Mouse (Mus musculus) adipocyte (in vitro differentiated cells): Measurements from ENCODE around the gene Pced1b.
"Not testable (repeated sequence)": the region's sequence is repeated elsewhere in the genome, so short reads cannot be mapped to it uniquely, and the experiment has no call there.

Experiments
- DNase-seq: peaks from one replicate; pipeline ENCODE4 v3.0.0-alpha.2; 2016; ENCODE audit warnings: low spot score

Gene Pced1b

GRCm38 (mm10) chr15:97246911-97247790 lies at the start of gene Pced1b, which contains the start of gene Amigo2:
Gene Pced1b, plus strand, starts transcription at chr15:97247107.
Gene Amigo2, minus strand, starts transcription at chr15:97247287.
- no peak for DNase-seq

DNA sequence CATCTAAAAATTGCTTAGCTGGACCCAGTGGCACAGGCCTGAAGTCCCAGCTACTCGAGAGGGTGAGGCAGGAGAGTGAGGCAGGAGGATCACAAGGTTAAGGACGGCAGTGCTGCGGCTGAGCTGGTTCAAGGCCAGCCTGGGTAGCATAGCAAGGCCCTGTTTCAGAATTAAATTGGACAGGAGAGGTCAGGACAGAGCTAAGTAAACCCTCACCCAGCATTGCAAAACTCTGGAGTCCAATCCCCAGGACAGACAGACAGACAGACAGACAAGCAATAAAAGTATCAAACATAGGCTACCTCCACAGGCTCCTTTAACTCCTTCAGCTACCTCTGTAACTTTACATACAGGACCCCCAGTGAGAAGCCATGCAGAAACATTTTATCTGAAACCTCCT lies 42.0 kb upstream of the Pced1b start:
- peak; percentile 32 for DNase-seq

DNA sequence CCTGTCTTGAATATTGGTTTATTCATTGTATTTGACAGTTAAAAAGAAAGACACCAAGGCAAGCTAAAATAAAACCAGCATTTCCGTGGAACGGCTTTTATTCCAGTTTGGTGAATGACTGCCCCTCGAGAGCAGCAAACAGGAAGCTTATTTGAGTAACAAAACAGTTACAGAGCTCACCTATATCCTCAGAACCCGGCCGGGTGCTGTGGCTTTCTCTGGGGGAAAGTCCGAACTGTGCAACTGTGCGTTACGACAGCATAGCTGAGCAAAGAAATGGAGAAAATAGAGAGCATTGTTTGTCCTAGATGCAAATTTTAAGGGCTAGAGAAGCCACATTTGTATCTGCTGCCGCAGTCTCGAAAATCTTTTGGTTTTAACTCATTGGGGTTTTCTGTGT lies 41.1 kb upstream of the Pced1b start:
- no peak for DNase-seq

DNA sequence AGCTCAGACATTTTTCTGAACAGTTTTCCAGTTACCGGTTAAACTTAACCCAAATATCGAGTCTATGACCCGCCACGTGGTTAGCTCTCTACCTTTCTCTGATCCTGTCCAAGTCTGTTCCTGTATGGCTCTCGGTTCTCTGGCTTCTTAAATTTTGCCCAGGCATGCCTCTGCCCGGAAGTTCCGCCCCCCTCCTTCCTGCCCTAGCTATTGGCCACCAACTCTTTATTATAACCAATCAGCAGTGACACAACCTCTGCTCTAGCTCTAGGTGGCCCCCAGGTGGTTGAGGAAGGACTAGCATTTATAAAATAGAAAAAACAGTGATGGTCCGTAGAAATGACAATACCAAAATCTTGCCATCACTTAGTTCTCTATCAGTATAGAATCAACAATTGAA lies 40.4 kb upstream of the Pced1b start:
- no peak for DNase-seq

DNA sequence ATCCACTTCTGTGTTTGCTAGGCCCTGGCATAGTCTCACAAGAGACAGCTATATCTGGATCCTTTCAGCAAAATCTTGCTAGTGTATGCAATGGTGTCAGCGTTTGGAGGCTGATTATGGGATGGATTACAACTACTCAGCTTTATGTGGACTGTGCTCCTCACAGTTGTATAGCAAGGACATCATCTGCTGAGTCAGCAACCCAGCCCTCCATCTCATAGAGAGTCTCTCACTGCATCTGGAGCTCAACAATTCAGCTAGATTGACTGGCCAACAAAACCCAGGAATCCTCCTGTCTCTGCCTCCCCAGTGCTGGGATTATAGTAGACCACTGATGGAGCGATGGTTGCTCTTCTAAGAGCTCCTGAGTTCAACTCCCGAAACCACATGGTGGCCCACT lies 37.2 kb upstream of the Pced1b start:
- DNase-seq = not testable (repeated sequence)

DNA sequence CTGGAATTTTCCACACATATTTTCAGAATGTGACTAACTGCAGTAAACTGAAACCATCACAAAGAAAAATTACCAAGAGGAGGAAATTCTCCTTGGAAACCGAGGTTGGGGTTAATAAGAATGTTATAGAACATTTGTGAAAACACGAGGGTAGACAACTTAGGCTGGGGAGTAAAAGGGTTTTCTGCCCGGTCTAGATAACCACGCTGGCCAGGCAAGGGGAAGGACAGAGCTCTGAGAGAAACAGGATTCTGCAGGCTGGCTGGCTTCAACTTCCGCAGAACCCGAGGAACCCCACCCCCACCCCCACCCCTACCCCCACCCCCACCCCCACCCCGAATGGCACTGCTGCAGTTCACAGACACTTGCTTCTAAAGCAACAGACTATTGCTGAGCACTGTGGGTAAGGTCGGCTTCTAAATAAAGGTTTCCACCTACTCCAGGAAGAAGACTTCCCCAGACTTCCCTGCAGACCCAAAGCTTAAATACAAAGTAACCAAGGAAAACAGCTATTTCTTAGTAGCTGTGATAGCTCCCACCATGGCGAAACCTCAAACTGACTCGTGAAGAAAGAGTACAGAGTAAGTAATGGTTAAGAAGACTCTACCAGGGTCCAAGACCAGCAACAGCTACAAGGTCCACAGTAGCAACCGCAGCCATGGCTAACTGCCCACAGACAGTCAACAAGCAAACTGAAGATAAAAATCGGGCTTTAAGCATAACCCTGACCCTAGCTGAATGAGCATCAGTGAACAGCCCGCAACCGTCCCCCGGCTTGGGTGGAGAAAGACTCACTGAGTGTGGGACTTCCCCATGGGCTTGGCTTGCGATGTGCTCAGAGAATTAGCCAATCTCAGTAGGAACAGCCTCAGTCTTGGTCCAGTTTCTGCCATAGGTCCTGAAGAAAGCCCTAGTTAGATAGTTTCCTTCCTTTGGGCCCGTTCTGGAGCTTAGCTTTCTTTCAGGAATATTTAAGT lies 34.1 kb upstream of the Pced1b start:
- DNase-seq = no peak

DNA sequence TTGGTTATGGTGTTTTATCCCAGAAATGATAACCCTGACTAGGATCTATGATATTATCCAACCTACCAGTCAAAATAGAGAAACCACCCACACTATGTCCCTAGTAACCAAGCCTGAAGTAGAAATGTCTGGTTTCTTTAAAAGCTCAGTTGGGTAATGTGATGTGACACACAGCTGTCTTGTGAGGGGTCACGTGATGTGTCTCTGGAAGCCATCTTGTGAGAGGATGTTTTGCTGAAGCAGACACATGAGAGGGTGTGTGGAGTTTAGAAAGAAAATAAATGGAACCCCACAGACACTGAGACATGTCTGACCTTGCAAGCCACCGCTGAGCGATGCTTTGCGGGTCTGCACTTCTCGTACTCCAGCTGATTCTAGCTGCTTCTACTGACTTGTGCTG lies 30.1 kb upstream of the Pced1b start:
- DNase-seq = no peak

DNA sequence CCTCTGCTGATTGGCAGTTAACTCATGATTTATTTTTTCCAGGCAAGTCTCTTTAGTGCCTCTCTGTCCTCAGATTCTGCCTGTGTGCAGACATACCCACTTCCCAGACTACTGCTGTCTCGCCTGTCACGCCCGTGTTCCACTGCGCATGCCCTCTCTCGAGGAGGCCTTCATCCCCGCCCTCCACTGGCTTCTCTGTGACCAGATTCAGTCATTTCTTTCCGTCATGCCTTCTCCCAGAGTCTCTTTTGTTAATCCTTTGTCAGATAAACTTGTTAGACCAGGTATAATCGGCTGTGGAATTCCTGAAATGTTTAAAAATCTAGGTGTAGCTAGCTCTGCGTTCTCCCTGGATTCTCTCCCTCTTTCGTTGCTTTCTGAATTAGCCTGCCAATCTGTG lies 23.5 kb upstream of the Pced1b start:
- DNase-seq = no peak

- no peak for DNase-seq
Observed at GRCm38 (mm10) chr15:97224003-97224402, 22.9 kb upstream of the Pced1b start.

- no peak for DNase-seq
Observed at GRCm38 (mm10) chr15:97229494-97230077, 17.3 kb upstream of the Pced1b start.

GRCm38 (mm10) chr15:97234076-97234475 lies 12.8 kb upstream of the Pced1b start:
- no peak for DNase-seq

DNA sequence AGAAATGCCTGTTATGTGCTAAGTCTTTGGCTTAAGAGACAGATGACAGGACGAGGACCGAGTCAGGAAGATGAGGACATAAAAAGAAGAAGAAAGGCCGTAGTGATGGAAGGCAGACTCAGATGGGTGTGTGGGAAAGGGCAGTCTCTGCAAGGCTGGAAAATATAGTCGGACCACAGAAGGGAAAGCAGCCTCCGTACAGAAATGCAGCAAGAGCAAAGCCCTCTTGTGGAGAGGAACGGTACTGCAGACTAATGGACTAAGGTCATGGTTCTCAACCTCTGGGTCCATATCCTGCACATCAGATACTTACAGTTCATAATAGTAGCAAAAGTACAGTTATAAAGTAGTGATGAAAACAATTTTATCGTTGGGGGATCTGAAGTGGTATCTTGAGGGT lies 11.7 kb upstream of the Pced1b start:
- DNase-seq = peak; percentile 53

DNA sequence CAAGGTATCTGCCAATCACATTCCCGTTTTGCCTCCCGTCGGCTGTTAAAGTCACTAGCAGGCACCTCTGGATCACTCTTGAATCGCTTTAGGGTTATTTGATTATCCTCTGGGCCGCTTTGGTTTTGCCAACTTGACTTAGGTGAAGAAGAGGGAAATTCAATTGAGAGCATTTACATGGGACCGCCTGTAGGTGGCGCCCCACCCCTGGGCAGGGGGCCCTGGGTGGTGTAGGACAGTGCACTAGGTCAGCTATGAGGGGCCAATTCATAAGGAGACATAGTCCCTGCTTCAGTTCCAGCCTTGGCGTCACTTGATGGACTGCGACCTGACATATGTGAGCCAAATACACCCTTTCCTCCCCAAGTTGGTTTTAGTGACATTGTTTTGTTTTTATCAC lies 10.0 kb upstream of the Pced1b start:
- DNase-seq = peak; percentile 20

- no peak for DNase-seq
Observed at GRCm38 (mm10) chr15:97245392-97245791, 1.5 kb upstream of the Pced1b start.

DNA sequence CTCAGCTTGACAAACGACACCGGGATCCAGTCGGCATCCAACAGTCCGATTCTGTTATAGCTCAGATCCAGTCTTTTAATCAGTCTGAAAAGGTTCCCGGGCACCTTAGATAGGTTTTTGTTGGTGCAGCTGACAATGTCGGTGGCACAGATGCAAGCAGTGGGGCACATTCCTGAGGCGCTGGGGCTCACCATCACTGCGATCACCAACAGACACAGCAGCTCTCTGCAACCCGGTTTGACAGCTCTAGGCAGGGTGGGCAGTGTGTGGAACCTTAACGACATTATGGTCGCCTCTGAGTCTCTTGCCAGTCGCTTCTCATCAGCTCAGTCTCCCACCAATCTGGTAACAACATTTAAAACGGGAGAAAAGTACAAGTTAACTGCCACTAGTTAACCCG lies 651 bp upstream of the Pced1b start:
- DNase-seq = no peak

DNA sequence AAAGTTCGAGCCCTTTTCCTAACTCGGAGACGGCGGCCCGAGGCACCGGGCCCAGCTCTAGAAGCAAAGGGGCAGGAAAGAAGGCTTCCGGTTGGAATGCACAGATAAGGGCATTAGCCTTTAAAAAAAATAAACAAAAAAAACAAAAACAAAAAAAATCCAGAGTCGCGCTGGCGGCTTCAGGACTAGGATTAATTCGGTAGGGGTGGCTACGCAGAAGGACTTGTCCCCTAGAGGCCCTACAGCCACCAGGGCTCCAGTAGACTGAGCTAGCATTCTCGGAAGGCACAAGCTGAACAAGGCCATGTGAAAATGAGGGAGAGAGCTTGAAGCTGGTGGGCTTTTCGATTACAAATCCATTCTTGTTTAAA lies 869 bp downstream of the Pced1b start:
- DNase-seq = peak; percentile 61

DNA sequence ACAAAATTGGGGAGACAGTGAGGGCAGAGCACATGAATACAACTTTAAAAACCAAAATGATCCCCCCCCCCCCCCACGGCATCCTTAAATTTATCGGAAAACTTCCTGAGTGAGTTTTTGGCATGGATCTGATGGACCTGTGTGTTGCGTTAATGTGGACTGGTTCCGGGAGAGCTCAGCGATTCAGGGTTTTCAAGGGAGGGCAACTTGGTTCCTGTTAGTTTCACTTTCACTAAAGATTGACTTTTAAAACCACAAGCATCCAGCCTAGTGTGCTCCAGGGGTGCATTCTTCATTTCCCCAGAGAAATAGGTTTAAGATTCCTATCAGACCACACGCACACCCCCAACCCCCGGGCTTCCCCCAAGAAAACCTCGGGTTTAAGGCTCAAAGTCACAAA lies 1.4 kb downstream of the Pced1b start:
- peak; percentile 75 for DNase-seq

GRCm38 (mm10) chr15:97249322-97249721 lies 2.4 kb downstream of the Pced1b start:
- DNase-seq = no peak

DNA sequence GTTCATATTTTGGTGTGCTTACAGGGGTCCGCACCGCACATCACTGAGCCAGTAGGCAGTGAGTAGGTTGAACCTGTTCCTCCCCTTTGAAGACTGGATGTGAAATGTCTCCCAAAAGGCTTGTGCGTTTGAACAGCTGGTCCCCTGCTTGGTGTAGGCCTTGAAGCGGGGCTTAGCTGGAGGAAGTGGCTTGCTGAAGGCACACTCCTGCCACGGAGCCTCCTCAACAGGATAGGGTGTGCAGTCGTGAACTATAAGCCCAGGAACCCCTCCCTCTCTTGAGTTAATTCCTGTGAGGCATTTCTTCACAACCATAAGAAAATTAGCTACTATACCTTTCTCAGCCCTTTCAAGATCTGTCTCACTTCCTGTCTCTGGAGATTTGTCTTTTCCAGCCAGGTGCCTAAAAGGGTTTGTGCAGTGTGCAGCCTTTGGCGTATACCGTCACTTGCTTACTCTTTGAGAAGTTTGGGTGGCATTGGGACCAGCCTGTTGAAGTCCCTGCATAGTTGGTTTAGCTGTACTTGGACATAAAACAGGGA lies 5.7 kb downstream of the Pced1b start:
- DNase-seq = no peak

DNA sequence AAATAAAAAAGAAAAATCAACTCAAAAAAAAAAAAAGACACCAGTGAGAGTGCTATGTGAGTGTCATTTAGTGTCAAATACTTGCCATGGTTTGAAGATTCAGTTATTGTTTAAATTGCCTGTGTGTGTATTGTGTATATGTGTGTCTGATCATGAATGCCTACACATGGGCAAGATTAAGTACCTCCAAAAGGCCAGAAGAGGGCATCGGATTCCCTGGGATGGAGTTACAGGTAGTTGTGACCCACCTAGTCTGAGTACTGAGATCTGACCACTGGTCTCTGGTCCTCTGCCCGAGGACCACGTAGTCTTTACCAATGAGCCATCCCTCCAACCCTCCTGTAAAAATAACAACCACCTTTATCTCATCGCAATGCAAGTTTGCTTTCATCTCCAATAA lies 7.5 kb downstream of the Pced1b start:
- no peak for DNase-seq

DNA sequence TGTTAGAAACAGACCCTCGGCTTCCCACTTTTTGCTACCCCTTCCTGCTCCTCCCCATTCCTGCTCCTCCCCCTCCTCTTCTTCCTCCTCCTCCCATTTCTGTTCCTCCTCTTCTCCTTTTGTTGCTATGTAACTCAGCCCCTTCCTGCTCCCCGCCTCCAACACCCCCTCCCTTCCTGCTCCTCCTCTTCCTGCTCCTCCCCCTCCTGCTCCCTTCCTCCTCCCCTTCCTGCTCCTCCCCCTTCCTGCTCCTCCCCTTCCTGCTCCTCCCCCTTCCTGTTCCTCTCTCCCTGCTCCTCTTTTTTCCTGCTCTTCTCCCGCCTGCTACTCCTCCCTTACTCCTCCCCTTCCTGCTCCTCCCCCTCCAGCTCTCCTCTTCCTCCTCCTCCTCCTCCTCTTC lies 8.9 kb downstream of the Pced1b start:
- DNase-seq = no peak

DNA sequence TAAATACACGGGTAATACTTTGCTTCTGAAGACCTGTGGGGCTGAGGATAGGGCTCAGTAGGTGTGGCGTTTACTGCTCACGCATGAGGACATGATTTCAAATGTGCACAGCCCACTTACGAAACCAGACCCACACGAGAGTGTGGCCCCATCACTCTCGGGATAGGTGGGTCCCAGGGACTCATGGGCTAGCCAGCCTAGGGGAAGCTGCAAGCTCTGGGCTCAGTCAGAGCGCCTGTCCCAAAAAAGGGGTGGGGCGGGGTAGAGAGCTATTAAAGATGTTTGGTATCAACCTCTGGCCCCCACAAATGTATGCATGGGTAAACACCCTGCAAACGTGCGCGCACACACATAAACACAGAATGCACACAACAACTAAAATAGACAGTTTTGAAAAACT lies 9.5 kb downstream of the Pced1b start:
- DNase-seq = no peak
